Mouse (Mus musculus): ENCODE data around the gene Sfxn3. TPM values are rescaled to one million over a fixed set of nuclear protein-coding genes. Genes with fewer than 3 reads are reported as not detected.

The Sfxn3 gene
- polyA plus RNA-seq, 1 experiment from 2014 or later, result 34.5 TPM

GRCm38 (mm10) chr19:45067758-45068510 lies 20.6 kb downstream of the Sfxn3 start:
- H3K9ac ChIP-seq (replicated peaks; ENCODE audit: low read depth, low read length), result no peak overlapping the region
- no peak overlapping the region for H3K4me2 ChIP-seq (replicated peaks; ENCODE audit: low read depth, low read length)
- no peaks in the 10 kb centered on the region for H3K36me3 ChIP-seq (ENCODE audit: control insufficient read depth, insufficient read depth, low read length)
- H3K4me3 ChIP-seq (ENCODE audit: low read depth, low read length), result no peak overlapping the region
- H3K9me3 ChIP-seq (ENCODE audit: control insufficient read depth, low read depth, low read length), result no peaks in the 10 kb centered on the region
- peaks cover 31% of the 10 kb centered on the region for H3K27me3 ChIP-seq (ENCODE audit: control insufficient read depth, insufficient read depth, low read length)
- 78% methylated on average over 7 of the region's 7 CpGs for WGBS
- H3K27ac ChIP-seq (ENCODE audit: low read length), result no peak overlapping the region
- ATAC-seq (ENCODE audit: insufficient number of reproducible peaks, insufficient read depth, low FRiP score, low read depth), result no peak
- H3K4me1 ChIP-seq (ENCODE audit: control insufficient read depth, insufficient read depth, low read length), result no peaks in the 10 kb centered on the region

- Histone ChIP-seq H3K27ac (ENCODE audit: low read length) (peak overlapping the region; percentile 87; the same call in 1 of the 2 replicates), H3K4me1 (ENCODE audit: control insufficient read depth, insufficient read depth, low read length) (peaks cover 19% of the 10 kb centered on the region; the same call in 1 of the 2 replicates), H3K4me3 (ENCODE audit: low read depth, low read length) (peak overlapping the region; percentile 66), H3K4me2 (replicated peaks; ENCODE audit: low read depth, low read length) (peak overlapping the region; percentile 97), H3K27me3 (ENCODE audit: control insufficient read depth, insufficient read depth, low read length) (peaks cover 36% of the 10 kb centered on the region), H3K9ac (replicated peaks; ENCODE audit: low read depth, low read length) (peak overlapping the region; percentile 53), H3K9me3 (ENCODE audit: control insufficient read depth, low read depth, low read length) (no peaks in the 10 kb centered on the region), H3K36me3 (ENCODE audit: control insufficient read depth, insufficient read depth, low read length) (no peaks in the 10 kb centered on the region)
- WGBS, result 6% methylated on average over 20 of the region's 20 CpGs
- 0 out of 2 replicates have a peak, but pooled peaks have one; percentile 39 for ATAC-seq (ENCODE audit: insufficient number of reproducible peaks, insufficient read depth, low FRiP score, low read depth)
These were observed 26.7 kb downstream of the Sfxn3 start for GRCm38 (mm10) chr19:45073871-45074542.

- H3K9me3 ChIP-seq (ENCODE audit: control insufficient read depth, low read depth, low read length), result no peaks in the 10 kb centered on the region
- peak within 1 kb of the TSS; percentile 66 for H3K4me3 ChIP-seq (ENCODE audit: low read depth, low read length)
- H3K36me3 ChIP-seq (ENCODE audit: control insufficient read depth, insufficient read depth, low read length), result no peaks in the 10 kb centered on the region
- H3K4me2 ChIP-seq (replicated peaks; ENCODE audit: low read depth, low read length), result peak within 1 kb of the TSS; percentile 97
- WGBS, result under 1% methylated on average over 45 of the region's 45 CpGs
- ATAC-seq (ENCODE audit: insufficient number of reproducible peaks, insufficient read depth, low FRiP score, low read depth), result peak; percentile 85
- peaks cover 42% of the 10 kb centered on the region for H3K27me3 ChIP-seq (ENCODE audit: control insufficient read depth, insufficient read depth, low read length)
- peaks cover 20% of the 10 kb centered on the region; the same call in 1 of the 2 replicates for H3K4me1 ChIP-seq (ENCODE audit: control insufficient read depth, insufficient read depth, low read length)
- H3K27ac ChIP-seq (ENCODE audit: low read length), result peak within 1 kb of the TSS; percentile 87
- peak within 1 kb of the TSS; percentile 53 for H3K9ac ChIP-seq (replicated peaks; ENCODE audit: low read depth, low read length)
These were observed 27.4 kb downstream of the Sfxn3 start, which contains the start of gene Kazald1 for GRCm38 (mm10) chr19:45074580-45075322. Gene Kazald1, plus strand, starts transcription at chr19:45075241.

- Histone ChIP-seq H3K4me3 (ENCODE audit: low read depth, low read length) (peak overlapping the region; percentile 66), H3K27me3 (ENCODE audit: control insufficient read depth, insufficient read depth, low read length) (peaks cover 44% of the 10 kb centered on the region), H3K4me1 (ENCODE audit: control insufficient read depth, insufficient read depth, low read length) (peaks cover 28% of the 10 kb centered on the region; the same call in 1 of the 2 replicates), H3K36me3 (ENCODE audit: control insufficient read depth, insufficient read depth, low read length) (no peaks in the 10 kb centered on the region), H3K27ac (ENCODE audit: low read length) (peak overlapping the region; percentile 87; the same call in 1 of the 2 replicates), H3K4me2 (replicated peaks; ENCODE audit: low read depth, low read length) (peak overlapping the region; percentile 97), H3K9me3 (ENCODE audit: control insufficient read depth, low read depth, low read length) (no peaks in the 10 kb centered on the region), H3K9ac (replicated peaks; ENCODE audit: low read depth, low read length) (peak overlapping the region; percentile 53)
- ATAC-seq (ENCODE audit: insufficient number of reproducible peaks, insufficient read depth, low FRiP score, low read depth), result 0 out of 2 replicates have a peak, but pooled peaks have one; percentile 49
- 1% methylated on average over 32 of the region's 32 CpGs for WGBS
These were observed 28.2 kb downstream of the Sfxn3 start for GRCm38 (mm10) chr19:45075323-45076035.

- no peak overlapping the region for H3K9ac ChIP-seq (replicated peaks; ENCODE audit: low read depth, low read length)
These were observed 28.8 kb downstream of the Sfxn3 start for GRCm38 (mm10) chr19:45076036-45076575.

GRCm38 (mm10) chr19:45076586-45077510 lies 29.5 kb downstream of the Sfxn3 start:
- Histone ChIP-seq H3K27ac (ENCODE audit: low read length) (no peak overlapping the region), H3K4me3 (ENCODE audit: low read depth, low read length) (peak overlapping the region; percentile 66), H3K27me3 (ENCODE audit: control insufficient read depth, insufficient read depth, low read length) (peaks cover 50% of the 10 kb centered on the region), H3K9ac (replicated peaks; ENCODE audit: low read depth, low read length) (no peak overlapping the region; the same call in 1 of the 2 replicates), H3K36me3 (ENCODE audit: control insufficient read depth, insufficient read depth, low read length) (no peaks in the 10 kb centered on the region), H3K4me1 (ENCODE audit: control insufficient read depth, insufficient read depth, low read length) (peaks cover 32% of the 10 kb centered on the region; the same call in 1 of the 2 replicates), H3K4me2 (replicated peaks; ENCODE audit: low read depth, low read length) (peak overlapping the region; percentile 97), H3K9me3 (ENCODE audit: control insufficient read depth, low read depth, low read length) (no peaks in the 10 kb centered on the region)
- under 1% methylated on average over 62 of the region's 62 CpGs for WGBS
- no peak for ATAC-seq (ENCODE audit: insufficient number of reproducible peaks, insufficient read depth, low FRiP score, low read depth)

More at GRCm38 (mm10) chr19:45076036-45076575, 28.8 kb downstream of the Sfxn3 start:
- Histone ChIP-seq H3K9me3 (ENCODE audit: control insufficient read depth, low read depth, low read length) (no peaks in the 10 kb centered on the region), H3K4me3 (ENCODE audit: low read depth, low read length) (peak overlapping the region; percentile 66), H3K4me2 (replicated peaks; ENCODE audit: low read depth, low read length) (peak overlapping the region; percentile 97), H3K36me3 (ENCODE audit: control insufficient read depth, insufficient read depth, low read length) (no peaks in the 10 kb centered on the region), H3K4me1 (ENCODE audit: control insufficient read depth, insufficient read depth, low read length) (peaks cover 32% of the 10 kb centered on the region; the same call in 1 of the 2 replicates), H3K27ac (ENCODE audit: low read length) (peak overlapping the region; percentile 87; the same call in 1 of the 2 replicates), H3K27me3 (ENCODE audit: control insufficient read depth, insufficient read depth, low read length) (peaks cover 50% of the 10 kb centered on the region)
- WGBS, result 11% methylated on average over 17 of the region's 17 CpGs
- no peak for ATAC-seq (ENCODE audit: insufficient number of reproducible peaks, insufficient read depth, low FRiP score, low read depth)

Measured in stomach, embryonic 14.5 days (tissue).